Mouse (Mus musculus) megakaryocyte-erythroid progenitor cell, adult 5 weeks (primary cell): ENCODE results near the gene Pter. TPM values are rescaled to one million over a fixed set of nuclear protein-coding genes. Genes with fewer than 3 reads are reported as not detected.

Experiments used
- polyA plus RNA-seq: library from polyadenylated mRNA; stranded (reverse); fragments of >175 nt; gene quantifications from 2 replicates; pipeline ENCODE4 v1.2.3, GENCODE M21; 2012

The Pter gene
- polyA plus RNA-seq, result 2.4 and 2.6 TPM in 2 replicates

GRCm38 (mm10) chr2:12923804-12924591, at the start of gene Pter:
Gene Pter (plus strand): TSS chr2:12924041.

GRCm38 (mm10) chr2:13011472-13011871, 87.6 kb downstream of the Pter start, which contains the start of gene C1ql3:
Gene C1ql3 (minus strand): TSS chr2:13011806.

Other genes starting within 250 kb of the Pter start
- gene C1ql3, start 87.8 kb downstream of the Pter start, polyA plus RNA-seq, result 0.10 TPM in 1 of 2 replicates, not detected in the other